Mouse (Mus musculus) limb, embryonic 14.5 days (tissue): ENCODE results near the gene 2410137M14Rik. TPM values are rescaled to one million over a fixed set of nuclear protein-coding genes. Genes with fewer than 3 reads are reported as not detected.
A peak's percentile ranks its signal among the peaks of the same experiment; 100 is the strongest.

Experiments used
- ATAC-seq: fragments of 200-750 bp; cut with Nextera tagmentation; 2 replicates; pipeline ENCODE4 v1.8.0; 2017; ENCODE audit warnings: low read depth, moderate number of reproducible peaks, moderate TSS enrichment; ENCODE audit not compliant: low FRiP score
- DNase-seq: peaks from one replicate; pipeline ENCODE4 v3.0.0-alpha.2; 2015; ENCODE audit warnings: low spot score
- H3K27ac ChIP-seq: fragments of 300-500 bp; sonication (generic); replicated peaks from 2 replicates; pipeline ENCODE4 v1.5.1; 2014; ENCODE audit warnings: low read depth, mild to moderate bottlenecking, low read length, moderate library complexity, mixed read lengths
- H3K27me3 ChIP-seq: fragments of 300-500 bp; sonication (generic); 2 replicates; pipeline ENCODE4 v1.6.1; 2014; ENCODE audit warnings: low read length, mixed read lengths; ENCODE audit not compliant: control insufficient read depth, insufficient read depth
- H3K36me3 ChIP-seq: fragments of 300-500 bp; sonication (generic); 2 replicates; pipeline ENCODE4 v1.6.1; 2014; ENCODE audit warnings: mild to moderate bottlenecking, low read length, moderate library complexity, mixed read lengths; ENCODE audit not compliant: control insufficient read depth, insufficient read depth
- H3K4me1 ChIP-seq: fragments of 300-500 bp; sonication (generic); 2 replicates; pipeline ENCODE4 v1.6.1; 2014; ENCODE audit warnings: antibody characterized with exemption, low read length, mixed read lengths; ENCODE audit not compliant: control insufficient read depth, insufficient read depth
- H3K4me2 ChIP-seq: fragments of 300-500 bp; sonication (generic); replicated peaks from 2 replicates; pipeline ENCODE4 v1.6.1; 2014; ENCODE audit warnings: low read depth, mild to moderate bottlenecking, low read length, moderate library complexity; ENCODE audit not compliant: severe bottlenecking
- H3K4me3 ChIP-seq: fragments of 300-500 bp; sonication (generic); replicated peaks from 2 replicates; pipeline ENCODE4 v1.5.1; 2014; ENCODE audit warnings: low read length
- H3K9ac ChIP-seq: fragments of 300-500 bp; sonication (generic); 2 replicates; pipeline ENCODE4 v1.6.1; 2014; ENCODE audit warnings: mild to moderate bottlenecking, low read depth, low read length, moderate library complexity; ENCODE audit not compliant: severe bottlenecking
- H3K9me3 ChIP-seq: fragments of 300-500 bp; sonication (generic); 2 replicates; pipeline ENCODE4 v1.6.1; 2016; ENCODE audit warnings: low read length; ENCODE audit not compliant: control insufficient read depth
- POLR2A ChIP-seq: fragments of 200-500 bp; IDR thresholded peaks from 2 replicates; pipeline ENCODE4 v1.8.0; 2012; ENCODE audit warnings: inconsistent platforms, mild to moderate bottlenecking, moderate library complexity, borderline replicate concordance; ENCODE audit not compliant: insufficient read depth, insufficient read length; ENCODE audit errors: extremely low read depth
- WGBS: fragments of 180-500 bp; shearing (Covaris S2); extraction: QIAGEN DNeasy Blood & Tissue Kit; methylation state at CpG from one replicate; pipeline ENCODE4 v1.1.7; 2014; 5-methylcytosine and 5-hydroxymethylcytosine counted together
- polyA plus RNA-seq, 2 experiments: library from polyadenylated mRNA; depleted of rRNA in 1 of 2; stranded (reverse) in 1 of 2; unstranded in 1 of 2; fragments of >200 nt; fragmentation: Nextera tagmentation in 1 of 2; extraction: Ambion mirVana in 1 of 2; gene quantifications; 2 replicates each; pipeline versions ENCODE4 v1.2.1 to v1.2.3; 2012 to 2014

2410137M14Rik gene
- polyA plus RNA-seq (2012; rRNA removed) (0.53 and 0.58 TPM in 2 replicates), polyA plus RNA-seq (2014; fragmentation: Nextera tagmentation; extraction: Ambion mirVana) (not detected in 2 replicates)

GRCm38 (mm10) chr17:36981221-36981813, at the start of gene 2410137M14Rik:
Gene 2410137M14Rik (minus strand): TSS chr17:36981237.
- Histone ChIP-seq H3K36me3 (no peaks in the 10 kb centered on the region), H3K4me2 (peak within 1 kb of the TSS; percentile 28), H3K9me3 (no peaks in the 10 kb centered on the region), H3K27me3 (no peaks in the 10 kb centered on the region), H3K9ac (0 out of 2 replicates have a peak within 1 kb of the TSS, but pooled peaks have one; percentile 1), H3K27ac (no peak within 1 kb of the TSS), H3K4me3 (no peak within 1 kb of the TSS), H3K4me1 (no peaks in the 10 kb centered on the region; the same call in 1 of the 2 replicates)
- 12% methylated on average over 18 of the region's 18 CpGs for WGBS
- no peak for TF ChIP-seq POLR2A
- no peak for ATAC-seq
- DNase-seq: no peak

DNA sequence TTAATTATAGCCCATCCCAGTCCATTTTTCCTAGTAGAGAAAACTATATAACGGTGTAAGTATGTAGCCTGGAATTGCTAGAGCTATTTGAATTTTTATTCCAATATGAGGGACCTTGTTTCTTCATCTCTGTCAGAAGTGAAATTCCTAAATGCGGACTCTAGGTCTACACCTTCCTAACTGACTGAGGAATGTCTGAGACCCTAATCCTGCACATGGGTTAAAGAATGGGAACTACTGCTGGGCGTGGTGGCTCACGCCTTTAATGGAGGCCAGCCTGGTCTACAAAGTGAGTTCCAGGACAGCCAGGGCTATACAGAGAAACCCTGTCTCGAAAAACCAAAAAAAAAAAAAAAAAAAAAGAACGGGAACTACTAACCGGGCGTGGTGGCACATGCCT, 48.1 kb upstream of the 2410137M14Rik start:
- Histone ChIP-seq H3K27ac (peak overlapping the region; percentile 96), H3K27me3 (no peaks in the 10 kb centered on the region), H3K36me3 (no peaks in the 10 kb centered on the region), H3K4me3 (peak overlapping the region; percentile 45), H3K9me3 (no peaks in the 10 kb centered on the region), H3K4me2 (peak overlapping the region; percentile 54), H3K4me1 (0 out of 2 replicates have a peak, but pooled peaks cover 6% of the 10 kb centered on the region), H3K9ac (peak overlapping the region; percentile 55)
- TF ChIP-seq POLR2A: no peak
- no peak for DNase-seq
- WGBS: 66% methylated on average over 8 of the region's 8 CpGs
- ATAC-seq: no peak

DNA sequence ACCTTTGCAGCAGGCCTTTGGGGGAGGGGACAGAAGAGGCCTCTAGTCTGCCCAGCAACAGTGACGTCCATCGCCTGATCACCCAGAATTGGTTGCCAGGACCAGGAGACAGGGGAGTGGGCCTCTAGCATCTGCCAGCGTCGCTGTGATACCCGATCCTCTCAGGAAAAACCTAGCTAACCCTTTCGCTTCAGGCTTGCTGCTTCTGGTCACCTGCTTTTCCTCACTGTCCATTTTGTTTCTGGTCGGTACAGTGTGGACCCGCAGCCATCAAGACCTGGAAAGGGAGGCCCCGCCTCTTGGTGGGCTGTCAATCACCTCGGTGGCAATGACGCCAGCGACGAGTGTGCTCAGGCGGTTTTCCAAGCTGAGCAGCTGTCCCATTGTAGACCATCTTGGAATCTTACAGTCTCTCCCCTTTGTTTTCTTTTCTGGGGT, 47.7 kb upstream of the 2410137M14Rik start:
- Histone ChIP-seq H3K9me3 (no peaks in the 10 kb centered on the region), H3K9ac (peak overlapping the region; percentile 55), H3K27me3 (no peaks in the 10 kb centered on the region), H3K27ac (peak overlapping the region; percentile 96), H3K4me3 (peak overlapping the region; percentile 45), H3K4me2 (peak overlapping the region; percentile 54), H3K4me1 (0 out of 2 replicates have a peak, but pooled peaks cover 6% of the 10 kb centered on the region), H3K36me3 (no peaks in the 10 kb centered on the region)
- ATAC-seq (peak; percentile 99), DNase-seq (peak; percentile 98)
- WGBS: 0% methylated on average over 14 of the region's 14 CpGs
- TF ChIP-seq POLR2A: no peak; the same call in 1 of the 2 replicates

- H3K9ac ChIP-seq: peak overlapping the region; percentile 55
- WGBS: 6% methylated on average over 10 of the region's 10 CpGs
- no peaks in the 10 kb centered on the region for H3K27me3 ChIP-seq
- ATAC-seq (peak; percentile 45), DNase-seq (no peak)
- no peaks in the 10 kb centered on the region for H3K36me3 ChIP-seq
- TF ChIP-seq POLR2A: no peak
- 0 out of 2 replicates have a peak, but pooled peaks cover 6% of the 10 kb centered on the region for H3K4me1 ChIP-seq
- no peaks in the 10 kb centered on the region for H3K9me3 ChIP-seq
- H3K4me3 ChIP-seq: peak overlapping the region; percentile 45
- peak overlapping the region; percentile 96 for H3K27ac ChIP-seq
- peak overlapping the region; percentile 54 for H3K4me2 ChIP-seq
Measured at GRCm38 (mm10) chr17:37028212-37028611, 47.2 kb upstream of the 2410137M14Rik start.

GRCm38 (mm10) chr17:37027486-37027885, 46.4 kb upstream of the 2410137M14Rik start:
- H3K9me3 ChIP-seq: no peaks in the 10 kb centered on the region
- 98% methylated on average over 4 of the region's 4 CpGs for WGBS
- H3K4me2 ChIP-seq: no peak overlapping the region
- H3K36me3 ChIP-seq: no peaks in the 10 kb centered on the region
- TF ChIP-seq POLR2A: no peak
- ATAC-seq: no peak
- no peak overlapping the region for H3K4me3 ChIP-seq
- DNase-seq: no peak
- no peaks in the 10 kb centered on the region for H3K27me3 ChIP-seq
- no peak overlapping the region for H3K9ac ChIP-seq
- 0 out of 2 replicates have a peak, but pooled peaks cover 6% of the 10 kb centered on the region for H3K4me1 ChIP-seq
- H3K27ac ChIP-seq: 0 out of 2 replicates have a peak overlapping the region, but pooled peaks have one; percentile 2
